Mouse (Mus musculus): Measurements from ENCODE around the gene Sec63. TPM values are rescaled to one million over a fixed set of nuclear protein-coding genes. Genes with fewer than 3 reads are reported as not detected.

The Sec63 gene
- 43.6 TPM for polyA plus RNA-seq (2017; shearing (Covaris generic))

GRCm38 (mm10) chr10:42760999-42761900 is at the start of gene Sec63:
Sec63 (plus strand) TSS chr10:42761496.

DNA sequence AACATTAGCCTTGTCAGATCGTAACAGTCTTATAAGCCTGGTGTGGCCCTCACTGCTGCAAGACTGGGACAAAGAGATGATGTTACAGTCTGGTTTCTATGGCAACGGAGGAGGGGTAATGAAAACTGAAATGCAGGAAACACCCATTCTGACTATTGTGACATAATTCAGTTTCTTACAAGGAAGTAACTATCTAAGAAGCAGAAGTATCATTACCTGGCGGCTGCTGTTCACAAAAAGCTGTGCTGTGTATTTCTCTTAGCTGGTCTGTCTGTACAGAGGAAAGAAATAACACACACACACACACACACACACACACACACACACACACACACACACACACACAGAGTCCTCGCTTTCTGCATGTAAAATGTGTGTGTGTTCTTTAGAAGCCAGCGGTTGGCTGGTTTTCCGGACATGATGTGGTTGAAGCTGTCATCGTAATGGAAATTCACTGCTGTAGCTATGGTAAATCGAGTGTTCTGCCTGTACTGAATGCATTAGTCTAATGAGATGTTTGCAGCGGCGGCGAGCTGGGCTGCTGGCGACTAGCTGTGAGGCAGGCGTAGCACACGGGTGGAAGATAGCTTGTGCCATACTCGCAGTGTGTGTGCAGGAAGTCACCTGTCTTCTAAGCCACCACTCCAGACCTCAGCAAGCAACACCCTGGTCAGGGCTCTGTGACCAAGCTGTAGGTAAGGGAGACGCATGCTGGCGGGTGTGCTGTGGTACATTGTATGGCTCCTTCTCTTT is 99.0 kb downstream of the Sec63 start, which contains the start of gene Scml4:
Scml4 (plus strand) TSS at position 212 of the 753 bp plus-strand sequence.

Other genes with a start within 250 kb of the Sec63 start
- gene Nr2e1, start 177.9 kb upstream of the Sec63 start, polyA plus RNA-seq (2017; shearing (Covaris generic)) = not detected
- gene Ostm1, start 177.7 kb upstream of the Sec63 start, polyA plus RNA-seq (2017; shearing (Covaris generic)) = 41.8 TPM
- gene Scml4, start 98.9 kb downstream of the Sec63 start, polyA plus RNA-seq (2017; shearing (Covaris generic)) = 100 TPM

Measured in effector memory CD4-positive, alpha-beta T cell, adult 5 months (primary cell).